Mouse (Mus musculus) midbrain, embryonic 10.5 days (tissue): ENCODE results near the gene Prickle3. TPM values are rescaled to one million over a fixed set of nuclear protein-coding genes. Genes with fewer than 3 reads are reported as not detected.

Experiments used
- DNase-seq: peaks from one replicate; pipeline ENCODE4 v3.0.0-alpha.2; 2017; ENCODE audit warnings: low spot score
- H3K27ac ChIP-seq: fragments of 300-500 bp; sonication (generic); replicated peaks from 2 replicates; pipeline ENCODE4 v1.5.1; 2016; ENCODE audit warnings: mild to moderate bottlenecking
- H3K27me3 ChIP-seq: fragments of 300-500 bp; sonication (generic); 2 replicates; pipeline ENCODE4 v1.6.1; 2016; ENCODE audit warnings: low read depth, mild to moderate bottlenecking; ENCODE audit not compliant: poor library complexity, severe bottlenecking
- H3K36me3 ChIP-seq: fragments of 300-500 bp; sonication (generic); 2 replicates; pipeline ENCODE4 v1.6.1; 2016; ENCODE audit warnings: mild to moderate bottlenecking, moderate library complexity
- H3K4me1 ChIP-seq: fragments of 300-500 bp; sonication (generic); 2 replicates; pipeline ENCODE4 v1.6.1; 2016
- H3K4me3 ChIP-seq: fragments of 300-500 bp; sonication (generic); 2 replicates; pipeline ENCODE4 v1.5.1; 2016; ENCODE audit warnings: mild to moderate bottlenecking, moderate library complexity
- H3K9me3 ChIP-seq: fragments of 300-500 bp; sonication (generic); replicated peaks from 2 replicates; pipeline ENCODE4 v1.6.1; 2016; ENCODE audit warnings: mild to moderate bottlenecking
- WGBS: fragments of 180-500 bp; shearing (Covaris S2); methylation state at CpG from one replicate; pipeline ENCODE4 v1.1.7; 2016; 5-methylcytosine and 5-hydroxymethylcytosine counted together
- polyA plus RNA-seq: library from polyadenylated mRNA; unstranded; fragments of >200 nt; fragmentation: Nextera tagmentation; extraction: Ambion mirVana; gene quantifications from 2 replicates; pipeline ENCODE4 v1.2.1, GENCODE M21; 2016

Prickle3 gene
- polyA plus RNA-seq, 1 experiment from 2014 or later, result 2.8 TPM

- Histone ChIP-seq H3K4me3 (peak overlapping the region; percentile 52), H3K27ac (peak overlapping the region; percentile 73), H3K27me3 (no peaks in the 10 kb centered on the region), H3K9me3 (peaks cover 3% of the 10 kb centered on the region; the same call in 1 of the 2 replicates), H3K36me3 (no peaks in the 10 kb centered on the region), H3K4me1 (peaks cover 22% of the 10 kb centered on the region)
- DNase-seq, result peak; percentile 49
- WGBS, result 16% methylated on average over 15 of the region's 15 CpGs
These were observed 1.1 kb downstream of the Prickle3 start for GRCm38 (mm10) chrX:7658031-7658784.

GRCm38 (mm10) chrX:7658785-7659589, 1.9 kb downstream of the Prickle3 start:
- Histone ChIP-seq H3K4me1 (peaks cover 22% of the 10 kb centered on the region), H3K4me3 (peak overlapping the region; percentile 52), H3K9me3 (no peaks in the 10 kb centered on the region; the same call in 1 of the 2 replicates), H3K27me3 (no peaks in the 10 kb centered on the region), H3K36me3 (no peaks in the 10 kb centered on the region), H3K27ac (peak overlapping the region; percentile 73)
- DNase-seq, result no peak
- WGBS, result 48% methylated on average over 11 of the region's 11 CpGs

GRCm38 (mm10) chrX:7661086-7661485, 4.0 kb downstream of the Prickle3 start:
- Histone ChIP-seq H3K9me3 (peaks cover under 1% of the 10 kb centered on the region; the same call in 1 of the 2 replicates), H3K4me1 (peaks cover 22% of the 10 kb centered on the region), H3K27ac (no peak overlapping the region), H3K27me3 (no peaks in the 10 kb centered on the region), H3K4me3 (no peak overlapping the region), H3K36me3 (no peaks in the 10 kb centered on the region)
- WGBS, result 85% methylated on average over 4 of the region's 4 CpGs
- DNase-seq, result no peak

- H3K36me3 ChIP-seq, result peaks cover 8% of the 10 kb centered on the region
- H3K4me1 ChIP-seq, result peaks cover 12% of the 10 kb centered on the region
- 90% methylated on average over 3 of the region's 3 CpGs for WGBS
- no peak for DNase-seq
- peaks cover 3% of the 10 kb centered on the region; the same call in 1 of the 2 replicates for H3K9me3 ChIP-seq
- no peaks in the 10 kb centered on the region for H3K27me3 ChIP-seq
- H3K27ac ChIP-seq, result no peak overlapping the region
- H3K4me3 ChIP-seq, result no peak overlapping the region
These were observed 5.9 kb downstream of the Prickle3 start for GRCm38 (mm10) chrX:7662936-7663335.

- Histone ChIP-seq H3K36me3 (peaks cover 14% of the 10 kb centered on the region), H3K9me3 (peaks cover 3% of the 10 kb centered on the region; the same call in 1 of the 2 replicates), H3K27ac (no peak overlapping the region), H3K27me3 (no peaks in the 10 kb centered on the region), H3K4me3 (no peak overlapping the region), H3K4me1 (no peaks in the 10 kb centered on the region)
- WGBS, result 91% methylated on average over 11 of the region's 11 CpGs
- DNase-seq, result no peak
These were observed 7.7 kb downstream of the Prickle3 start for GRCm38 (mm10) chrX:7664791-7665190.

GRCm38 (mm10) chrX:7665739-7666502, 8.9 kb downstream of the Prickle3 start:
- Histone ChIP-seq H3K4me1 (peaks cover 8% of the 10 kb centered on the region; the same call in 1 of the 2 replicates), H3K27me3 (no peaks in the 10 kb centered on the region), H3K4me3 (no peak overlapping the region), H3K36me3 (peaks cover 14% of the 10 kb centered on the region), H3K27ac (no peak overlapping the region), H3K9me3 (peaks cover 8% of the 10 kb centered on the region; the same call in 1 of the 2 replicates)
- 75% methylated on average over 21 of the region's 21 CpGs for WGBS
- no peak for DNase-seq

GRCm38 (mm10) chrX:7670390-7670881, 13.4 kb downstream of the Prickle3 start:
- Histone ChIP-seq H3K27me3 (peaks cover 23% of the 10 kb centered on the region), H3K27ac (peak overlapping the region; percentile 76), H3K4me3 (peak overlapping the region; percentile 55), H3K36me3 (peaks cover 14% of the 10 kb centered on the region), H3K4me1 (peaks cover 13% of the 10 kb centered on the region; the same call in 1 of the 2 replicates), H3K9me3 (peaks cover 8% of the 10 kb centered on the region; the same call in 1 of the 2 replicates)
- no peak for DNase-seq
- 24% methylated on average over 19 of the region's 19 CpGs for WGBS

- Histone ChIP-seq H3K4me1 (peaks cover 13% of the 10 kb centered on the region; the same call in 1 of the 2 replicates), H3K27ac (peak within 1 kb of the TSS; percentile 76), H3K9me3 (peaks cover 7% of the 10 kb centered on the region; the same call in 1 of the 2 replicates), H3K36me3 (peaks cover 14% of the 10 kb centered on the region), H3K4me3 (peak within 1 kb of the TSS; percentile 55), H3K27me3 (peaks cover 28% of the 10 kb centered on the region)
- DNase-seq, result peak; percentile 36
- WGBS, result 21% methylated on average over 36 of the region's 36 CpGs
These were observed 14.0 kb downstream of the Prickle3 start, which contains the start of gene Plp2 for GRCm38 (mm10) chrX:7670921-7671623. TSS of gene Plp2 (minus strand) at chrX:7671390.

GRCm38 (mm10) chrX:7672739-7673138, 15.7 kb downstream of the Prickle3 start:
- Histone ChIP-seq H3K27ac (no peak overlapping the region), H3K9me3 (peaks cover 4% of the 10 kb centered on the region; the same call in 1 of the 2 replicates), H3K4me1 (peaks cover 13% of the 10 kb centered on the region; the same call in 1 of the 2 replicates), H3K27me3 (peaks cover 28% of the 10 kb centered on the region), H3K36me3 (peaks cover 6% of the 10 kb centered on the region; the same call in 1 of the 2 replicates), H3K4me3 (no peak overlapping the region)
- no peak for DNase-seq
- 57% methylated on average over 6 of the region's 6 CpGs for WGBS

- H3K9me3 ChIP-seq, result peaks cover 4% of the 10 kb centered on the region; the same call in 1 of the 2 replicates
- H3K4me3 ChIP-seq, result 0 out of 2 replicates have a peak overlapping the region, but pooled peaks have one; percentile 34
- H3K4me1 ChIP-seq, result peaks cover 13% of the 10 kb centered on the region; the same call in 1 of the 2 replicates
- no peak overlapping the region for H3K27ac ChIP-seq
- WGBS, result 27% methylated on average over 12 of the region's 12 CpGs
- peaks cover 5% of the 10 kb centered on the region; the same call in 1 of the 2 replicates for H3K36me3 ChIP-seq
- peaks cover 28% of the 10 kb centered on the region for H3K27me3 ChIP-seq
- no peak for DNase-seq
These were observed 16.7 kb downstream of the Prickle3 start for GRCm38 (mm10) chrX:7673578-7674281.
